Mouse (Mus musculus) small intestine, adult 2 months (tissue): ENCODE results near the gene Akap12.

Experiments
- CTCF ChIP-seq: fragments of 200-500 bp; IDR thresholded peaks from 2 replicates; pipeline ENCODE4 v1.5.1; 2012; ENCODE audit warnings: low read depth, mild to moderate bottlenecking, control low read depth, inconsistent platforms, low read length, moderate library complexity, mixed read lengths; ENCODE audit not compliant: insufficient replicate concordance, insufficient read length; ENCODE audit errors: extremely low read depth
- POLR2A ChIP-seq: fragments of 200-500 bp; IDR thresholded peaks from 2 replicates; pipeline ENCODE4 v1.6.1; 2012; ENCODE audit warnings: low read depth, mild to moderate bottlenecking, control low read depth, inconsistent platforms, low read length, moderate library complexity

GRCm38 (mm10) chr10:4390550-4390949, 124.4 kb downstream of the Akap12 start:
- TF ChIP-seq CTCF (no peak), POLR2A (no peak)
